Mouse (Mus musculus) neural tube, embryonic 13.5 days (tissue): ENCODE measurements around the gene Tirap. TPM values are rescaled to one million over a fixed set of nuclear protein-coding genes. Genes with fewer than 3 reads are reported as not detected.
"Not testable (repeated sequence)": the region's sequence is repeated elsewhere in the genome, so short reads cannot be mapped to it uniquely, and the experiment has no call there.

Source experiments
- ATAC-seq: fragments of 200-750 bp; cut with Nextera tagmentation; 2 replicates; pipeline ENCODE4 v1.8.0; 2017; ENCODE audit warnings: low read depth, mild to moderate bottlenecking, moderate TSS enrichment, moderate library complexity
- H3K27ac ChIP-seq: fragments of 300-500 bp; sonication (generic); replicated peaks from 2 replicates; pipeline ENCODE4 v1.5.1; 2015; ENCODE audit warnings: moderate library complexity, mild to moderate bottlenecking, inconsistent platforms
- H3K27me3 ChIP-seq: fragments of 300-500 bp; sonication (generic); 2 replicates; pipeline ENCODE4 v1.6.1; 2015; ENCODE audit warnings: mild to moderate bottlenecking, inconsistent platforms
- H3K36me3 ChIP-seq: fragments of 300-500 bp; sonication (generic); 2 replicates; pipeline ENCODE4 v1.6.1; 2015; ENCODE audit warnings: mild to moderate bottlenecking, inconsistent platforms
- H3K4me1 ChIP-seq: fragments of 300-500 bp; sonication (generic); replicated peaks from 2 replicates; pipeline ENCODE4 v1.6.1; 2015; ENCODE audit warnings: inconsistent platforms
- H3K4me2 ChIP-seq: fragments of 300-500 bp; sonication (generic); 2 replicates; pipeline ENCODE4 v1.6.1; 2015; ENCODE audit warnings: inconsistent platforms, mild to moderate bottlenecking, moderate library complexity
- H3K4me3 ChIP-seq: fragments of 300-500 bp; sonication (generic); 2 replicates; pipeline ENCODE4 v1.5.1; 2015; ENCODE audit warnings: mild to moderate bottlenecking, inconsistent platforms
- H3K9ac ChIP-seq: fragments of 300-500 bp; sonication (generic); 2 replicates; pipeline ENCODE4 v1.6.1; 2015; ENCODE audit warnings: moderate library complexity, mild to moderate bottlenecking, inconsistent platforms
- H3K9me3 ChIP-seq: fragments of 300-500 bp; sonication (generic); 2 replicates; pipeline ENCODE4 v1.6.1; 2016; ENCODE audit warnings: inconsistent platforms
- WGBS: fragments of 180-500 bp; shearing (Covaris S2); methylation state at CpG from one replicate; pipeline ENCODE4 v1.1.7; 2015; 5-methylcytosine and 5-hydroxymethylcytosine counted together
- polyA plus RNA-seq: library from polyadenylated mRNA; unstranded; fragments of >200 nt; fragmentation: Nextera tagmentation; extraction: Ambion mirVana; gene quantifications from 2 replicates; pipeline ENCODE4 v1.2.1, GENCODE M21; 2015

Tirap gene
- polyA plus RNA-seq, 1 experiment from 2014 or later = 6.6 TPM

GRCm38 (mm10) chr9:35163011-35163690 is 36.9 kb downstream of the Tirap start:
- Histone ChIP-seq H3K9me3 (no peaks in the 10 kb centered on the region), H3K4me3 (no peak overlapping the region), H3K36me3 (peaks cover 9% of the 10 kb centered on the region; the same call in 1 of the 2 replicates), H3K9ac (no peak overlapping the region), H3K4me1 (peaks cover 9% of the 10 kb centered on the region; the same call in 1 of the 2 replicates), H3K27me3 (no peaks in the 10 kb centered on the region), H3K4me2 (no peak overlapping the region), H3K27ac (no peak overlapping the region)
- ATAC-seq = no peak
- 93% methylated on average over 11 of the region's 11 CpGs for WGBS

- no peaks in the 10 kb centered on the region for H3K4me1 ChIP-seq
- ATAC-seq = no peak
- H3K9ac ChIP-seq = no peak overlapping the region
- H3K4me2 ChIP-seq = no peak overlapping the region
- no peaks in the 10 kb centered on the region for H3K27me3 ChIP-seq
- H3K36me3 ChIP-seq = peaks cover 9% of the 10 kb centered on the region; the same call in 1 of the 2 replicates
- H3K9me3 ChIP-seq = no peaks in the 10 kb centered on the region
- no peak overlapping the region for H3K27ac ChIP-seq
- WGBS = 83% methylated on average over 7 of the region's 7 CpGs
- no peak overlapping the region for H3K4me3 ChIP-seq
Measured at GRCm38 (mm10) chr9:35161721-35162120, 38.4 kb downstream of the Tirap start.

- 79% methylated on average over 2 of the region's 2 CpGs for WGBS
- no peaks in the 10 kb centered on the region for H3K9me3 ChIP-seq
- no peak overlapping the region for H3K4me3 ChIP-seq
- peaks cover 9% of the 10 kb centered on the region; the same call in 1 of the 2 replicates for H3K36me3 ChIP-seq
- H3K9ac ChIP-seq = no peak overlapping the region
- H3K27me3 ChIP-seq = no peaks in the 10 kb centered on the region
- H3K4me2 ChIP-seq = no peak overlapping the region
- ATAC-seq = no peak
- no peak overlapping the region for H3K27ac ChIP-seq
- no peaks in the 10 kb centered on the region for H3K4me1 ChIP-seq
Measured at GRCm38 (mm10) chr9:35160662-35161061, 39.4 kb downstream of the Tirap start.

GRCm38 (mm10) chr9:35158477-35158876 is 41.6 kb downstream of the Tirap start:
- no peak overlapping the region for H3K27ac ChIP-seq
- no peak for ATAC-seq
- no peak overlapping the region for H3K4me3 ChIP-seq
- H3K9ac ChIP-seq = no peak overlapping the region
- H3K36me3 ChIP-seq = peaks cover 9% of the 10 kb centered on the region; the same call in 1 of the 2 replicates
- no peak overlapping the region for H3K4me2 ChIP-seq
- H3K9me3 ChIP-seq = no peaks in the 10 kb centered on the region
- H3K4me1 ChIP-seq = no peaks in the 10 kb centered on the region
- 86% methylated on average over 3 of the region's 3 CpGs for WGBS
- H3K27me3 ChIP-seq = no peaks in the 10 kb centered on the region

GRCm38 (mm10) chr9:35156862-35157261 is 43.2 kb downstream of the Tirap start:
- no peaks in the 10 kb centered on the region for H3K4me1 ChIP-seq
- H3K27me3 ChIP-seq = no peaks in the 10 kb centered on the region
- no peak overlapping the region for H3K4me2 ChIP-seq
- H3K4me3 ChIP-seq = no peak overlapping the region
- no peak overlapping the region for H3K9ac ChIP-seq
- no peaks in the 10 kb centered on the region for H3K36me3 ChIP-seq
- no peaks in the 10 kb centered on the region for H3K9me3 ChIP-seq
- 87% methylated on average over 4 of the region's 4 CpGs for WGBS
- ATAC-seq = no peak
- no peak overlapping the region for H3K27ac ChIP-seq

DNA sequence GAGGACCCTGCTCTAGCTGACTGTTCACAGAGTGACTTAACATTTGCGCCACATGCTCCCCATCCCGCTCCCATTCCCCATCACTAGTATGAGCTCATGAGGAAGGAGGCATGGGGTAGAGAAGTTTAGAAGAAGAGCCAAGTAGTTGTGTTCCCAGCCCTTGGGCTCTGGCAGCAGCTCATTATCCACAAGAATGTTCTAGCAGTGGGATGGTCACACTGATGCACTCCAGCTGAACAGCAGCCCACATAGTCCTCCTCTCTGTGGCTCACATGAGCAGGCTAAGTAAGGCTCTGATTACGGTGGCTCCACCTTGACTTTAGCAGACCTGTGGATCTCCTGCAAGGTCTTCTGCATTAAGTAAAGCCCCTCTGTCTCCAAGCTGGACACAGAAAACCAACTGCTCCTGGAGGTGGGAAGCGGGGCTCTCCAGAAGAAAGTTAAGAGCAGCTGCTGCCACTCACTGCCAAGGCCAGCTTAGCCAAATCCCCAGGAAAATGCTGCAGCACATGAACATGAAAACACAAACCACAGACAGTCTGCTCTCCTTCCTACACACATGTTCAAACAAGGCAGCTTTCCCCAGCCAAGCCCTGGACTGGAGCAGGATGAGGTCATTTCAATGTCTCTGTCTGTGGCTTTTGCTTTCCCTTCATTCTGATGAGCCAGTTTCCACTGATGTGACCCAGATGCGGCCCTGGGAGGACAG is 43.9 kb downstream of the Tirap start:
- Histone ChIP-seq H3K36me3 (no peaks in the 10 kb centered on the region), H3K9ac (no peak overlapping the region), H3K27ac (no peak overlapping the region), H3K4me1 (no peaks in the 10 kb centered on the region), H3K27me3 (no peaks in the 10 kb centered on the region), H3K9me3 (no peaks in the 10 kb centered on the region), H3K4me3 (no peak overlapping the region), H3K4me2 (no peak overlapping the region)
- WGBS = 95% methylated on average over 5 of the region's 5 CpGs
- ATAC-seq = no peak

DNA sequence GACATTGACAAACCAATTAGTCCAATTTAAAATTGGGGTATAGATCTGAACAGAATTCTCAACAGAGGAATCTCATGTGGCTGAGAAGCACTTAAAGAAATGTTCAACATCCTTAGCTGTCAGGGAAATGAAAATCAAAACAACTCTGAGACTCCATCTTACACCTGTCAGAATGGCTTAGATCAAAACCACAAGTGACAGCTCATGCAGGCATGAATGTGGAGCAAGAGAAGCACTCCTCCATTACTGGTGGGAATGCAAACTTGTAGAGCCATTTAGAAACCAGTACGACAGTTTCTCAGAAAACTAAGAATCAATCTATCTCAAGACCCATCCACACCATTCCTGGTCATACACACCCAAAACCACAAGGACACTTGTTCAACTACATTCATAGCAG is 47.2 kb downstream of the Tirap start:
- H3K36me3 ChIP-seq = no peaks in the 10 kb centered on the region
- H3K4me3 ChIP-seq = no peak overlapping the region
- no peaks in the 10 kb centered on the region for H3K4me1 ChIP-seq
- H3K27me3 ChIP-seq = no peaks in the 10 kb centered on the region
- no peak for ATAC-seq
- H3K9ac ChIP-seq = no peak overlapping the region
- no peak overlapping the region for H3K27ac ChIP-seq
- no peak overlapping the region for H3K4me2 ChIP-seq
- WGBS = 93% methylated on average over 1 of the region's 1 CpGs
- H3K9me3 ChIP-seq = no peaks in the 10 kb centered on the region

DNA sequence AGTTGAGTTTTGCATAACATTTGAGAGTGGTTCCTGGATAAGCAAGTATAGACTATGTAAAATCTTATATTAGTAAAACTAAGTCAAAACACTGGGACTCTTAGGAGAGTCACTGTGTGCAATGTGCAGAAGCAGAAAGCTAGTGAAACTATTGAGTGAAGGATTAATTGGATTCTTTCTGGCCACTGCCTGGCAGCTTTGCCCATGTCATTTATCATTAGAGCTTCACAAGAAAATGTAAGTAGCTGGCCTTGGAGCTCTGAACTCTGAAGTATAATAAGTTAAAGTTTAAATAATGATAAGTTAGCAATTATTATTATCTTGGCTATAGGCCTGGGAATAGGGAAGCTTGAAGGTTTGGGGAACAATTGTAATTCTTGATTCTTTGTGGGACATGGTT is 51.3 kb downstream of the Tirap start:
- not testable (repeated sequence) for H3K4me1 ChIP-seq, H3K9me3 ChIP-seq, H3K4me2 ChIP-seq, H3K27ac ChIP-seq, H3K27me3 ChIP-seq, ATAC-seq, H3K9ac ChIP-seq, H3K4me3 ChIP-seq, H3K36me3 ChIP-seq

GRCm38 (mm10) chr9:35147261-35147660 is 52.8 kb downstream of the Tirap start:
- H3K4me2 ChIP-seq, H3K4me1 ChIP-seq, ATAC-seq, H3K9me3 ChIP-seq, H3K4me3 ChIP-seq, H3K27ac ChIP-seq, H3K27me3 ChIP-seq, H3K9ac ChIP-seq, H3K36me3 ChIP-seq: not testable (repeated sequence)
- 97% methylated on average over 14 of the region's 14 CpGs for WGBS

- Histone ChIP-seq H3K4me1 (no peaks in the 10 kb centered on the region), H3K27me3 (no peaks in the 10 kb centered on the region), H3K4me3 (no peak overlapping the region), H3K9ac (no peak overlapping the region), H3K27ac (no peak overlapping the region), H3K4me2 (no peak overlapping the region), H3K36me3 (no peaks in the 10 kb centered on the region), H3K9me3 (no peaks in the 10 kb centered on the region)
- ATAC-seq = no peak
- WGBS = 93% methylated on average over 1 of the region's 1 CpGs
Measured at GRCm38 (mm10) chr9:35145829-35146228, 54.3 kb downstream of the Tirap start.

- no peak; the same call in 1 of the 2 replicates for ATAC-seq
- Histone ChIP-seq H3K4me3 (no peak overlapping the region), H3K36me3 (no peaks in the 10 kb centered on the region), H3K9ac (no peak overlapping the region), H3K4me1 (no peaks in the 10 kb centered on the region), H3K9me3 (no peaks in the 10 kb centered on the region), H3K4me2 (no peak overlapping the region), H3K27me3 (no peaks in the 10 kb centered on the region), H3K27ac (no peak overlapping the region)
- WGBS = 86% methylated on average over 9 of the region's 9 CpGs
Measured at GRCm38 (mm10) chr9:35145118-35145517, 55.0 kb downstream of the Tirap start.

GRCm38 (mm10) chr9:35142221-35142620 is 57.9 kb downstream of the Tirap start:
- Histone ChIP-seq H3K27ac (no peak overlapping the region), H3K9ac (no peak overlapping the region), H3K36me3 (no peaks in the 10 kb centered on the region), H3K4me3 (no peak overlapping the region), H3K4me2 (no peak overlapping the region), H3K4me1 (no peaks in the 10 kb centered on the region), H3K27me3 (no peaks in the 10 kb centered on the region), H3K9me3 (no peaks in the 10 kb centered on the region)
- ATAC-seq = no peak
- WGBS = 88% methylated on average over 2 of the region's 2 CpGs
